Mouse (Mus musculus): ENCODE measurements around the gene Asna1. TPM values are rescaled to one million over a fixed set of nuclear protein-coding genes. Genes with fewer than 3 reads are reported as not detected.

Asna1 gene
- polyA plus RNA-seq, 3 experiments from 2014 or later = 50.0 to 67.9 (median 60.7) TPM

- ATAC-seq = peak; percentile 35
Observed at GRCm38 (mm10) chr8:85034764-85035163, 9.7 kb upstream of the Asna1 start.

GRCm38 (mm10) chr8:85033867-85034266 is 8.8 kb upstream of the Asna1 start:
- ATAC-seq = no peak

- no peak for ATAC-seq
Observed at GRCm38 (mm10) chr8:85032622-85033311, 7.7 kb upstream of the Asna1 start.

GRCm38 (mm10) chr8:85029271-85029670 is 4.2 kb upstream of the Asna1 start:
- no peak for ATAC-seq

- no peak for ATAC-seq
Observed at GRCm38 (mm10) chr8:85027922-85028321, 2.8 kb upstream of the Asna1 start.

- ATAC-seq = no peak
Observed at GRCm38 (mm10) chr8:85027516-85027855, 2.4 kb upstream of the Asna1 start.

GRCm38 (mm10) chr8:85026670-85027515 is 1.8 kb upstream of the Asna1 start, which contains the start of gene Trir:
TSS of gene Trir (plus strand) at chr8:85026823.
- ATAC-seq = peak; percentile 57

- no peak for ATAC-seq
Observed at GRCm38 (mm10) chr8:85023846-85024245, 1.2 kb downstream of the Asna1 start.

GRCm38 (mm10) chr8:85021514-85022055 is 3.5 kb downstream of the Asna1 start:
- ATAC-seq = no peak

GRCm38 (mm10) chr8:85017209-85017608 is 7.9 kb downstream of the Asna1 start:
- ATAC-seq = no peak

GRCm38 (mm10) chr8:85016724-85017123 is 8.4 kb downstream of the Asna1 start:
- no peak for ATAC-seq

- ATAC-seq = no peak
Observed at GRCm38 (mm10) chr8:85014431-85014830, 10.7 kb downstream of the Asna1 start, which contains the start of gene Best2. TSS of gene Best2 (minus strand) at chr8:85014531.

GRCm38 (mm10) chr8:85013230-85013840 is 11.7 kb downstream of the Asna1 start:
- peak; percentile 86 for ATAC-seq

GRCm38 (mm10) chr8:85011242-85011641 is 13.8 kb downstream of the Asna1 start:
- ATAC-seq = no peak

GRCm38 (mm10) chr8:85007686-85008085 is 17.4 kb downstream of the Asna1 start:
- ATAC-seq = no peak

GRCm38 (mm10) chr8:84997649-84998295 is 27.3 kb downstream of the Asna1 start:
- peak; percentile 98 for ATAC-seq

- no peak for ATAC-seq
Observed at GRCm38 (mm10) chr8:84996978-84997377, 28.1 kb downstream of the Asna1 start.

- no peak for ATAC-seq
Observed at GRCm38 (mm10) chr8:84995680-84996079, 29.4 kb downstream of the Asna1 start.

- ATAC-seq = no peak
Observed at GRCm38 (mm10) chr8:84994375-84994774, 30.7 kb downstream of the Asna1 start.

GRCm38 (mm10) chr8:84990836-84991235 is 34.2 kb downstream of the Asna1 start:
- no peak for ATAC-seq

- peak; percentile 77 for ATAC-seq
Observed at GRCm38 (mm10) chr8:84990349-84990748, 34.7 kb downstream of the Asna1 start, which contains the start of gene Hook2. TSS of gene Hook2 (plus strand) at chr8:84990603.

GRCm38 (mm10) chr8:84989810-84990209 is 35.3 kb downstream of the Asna1 start:
- ATAC-seq = no peak
